Mouse (Mus musculus) ES-E14 (cell line): Measurements from ENCODE around the gene Crybg3.

Experiments used
- CHD2 ChIP-seq: IDR thresholded peaks from 2 replicates; pipeline ENCODE4 v1.6.1; 2014; ENCODE audit warnings: mild to moderate bottlenecking, low read depth, low read length, inconsistent platforms
- MAFK ChIP-seq: IDR thresholded peaks from 2 replicates; pipeline ENCODE4 v1.6.1; 2014; ENCODE audit warnings: mild to moderate bottlenecking, low read depth, low read length, inconsistent platforms; ENCODE audit not compliant: insufficient read depth
- ZC3H11A ChIP-seq: IDR thresholded peaks from 2 replicates; pipeline ENCODE4 v1.6.1; 2012; ENCODE audit warnings: low read depth, mild to moderate bottlenecking, inconsistent platforms, low read length, borderline replicate concordance

DNA sequence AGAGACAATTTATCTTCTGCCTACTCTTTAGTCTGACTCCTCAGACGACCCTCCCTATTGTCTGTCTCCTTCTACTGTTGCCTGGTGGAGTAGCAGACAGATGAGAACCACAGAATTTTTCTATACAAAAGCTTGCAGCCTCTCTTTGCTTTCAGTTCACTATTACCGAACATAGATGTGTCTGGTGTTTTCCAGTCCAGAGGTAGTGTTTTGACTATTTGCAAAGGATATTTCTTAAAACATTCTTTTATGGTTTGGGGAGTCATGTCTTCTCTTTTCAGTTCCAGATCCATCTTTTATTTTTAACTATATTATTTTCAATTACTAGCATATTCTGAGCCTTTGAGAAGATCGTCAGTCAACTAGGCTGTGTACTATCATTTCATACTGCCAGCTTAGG, 14.9 kb upstream of the Crybg3 start:
- TF ChIP-seq MAFK, result no peak
- no peak for TF ChIP-seq CHD2
- TF ChIP-seq ZC3H11A, result no peak
